Mouse (Mus musculus) embryonic facial prominence, embryonic 15.5 days (tissue): ENCODE results near the gene Zfp385b. TPM values are rescaled to one million over a fixed set of nuclear protein-coding genes. Genes with fewer than 3 reads are reported as not detected.

Experiments used
- ATAC-seq: fragments of 200-750 bp; cut with Nextera tagmentation; 2 replicates; pipeline ENCODE4 v1.8.0; 2017; ENCODE audit warnings: low read depth, moderate TSS enrichment; ENCODE audit not compliant: insufficient number of reproducible peaks, low FRiP score, low TSS enrichment
- H3K27ac ChIP-seq: fragments of 300-500 bp; sonication (generic); replicated peaks from 2 replicates; pipeline ENCODE4 v1.5.1; 2015; ENCODE audit warnings: mild to moderate bottlenecking, inconsistent platforms
- H3K27me3 ChIP-seq: fragments of 300-500 bp; sonication (generic); 2 replicates; pipeline ENCODE4 v1.6.1; 2015; ENCODE audit warnings: inconsistent platforms
- H3K36me3 ChIP-seq: fragments of 300-500 bp; sonication (generic); 2 replicates; pipeline ENCODE4 v1.6.1; 2015; ENCODE audit warnings: mild to moderate bottlenecking, inconsistent platforms
- H3K4me1 ChIP-seq: fragments of 300-500 bp; sonication (generic); 2 replicates; pipeline ENCODE4 v1.6.1; 2015; ENCODE audit warnings: inconsistent platforms
- H3K4me2 ChIP-seq: fragments of 300-500 bp; sonication (generic); replicated peaks from 2 replicates; pipeline ENCODE4 v1.6.1; 2015; ENCODE audit warnings: mild to moderate bottlenecking, inconsistent platforms
- H3K4me3 ChIP-seq: fragments of 300-500 bp; sonication (generic); replicated peaks from 2 replicates; pipeline ENCODE4 v1.5.1; 2015; ENCODE audit warnings: mild to moderate bottlenecking, inconsistent platforms
- H3K9ac ChIP-seq: fragments of 300-500 bp; sonication (generic); 2 replicates; pipeline ENCODE4 v1.6.1; 2015; ENCODE audit warnings: inconsistent platforms
- H3K9me3 ChIP-seq: fragments of 300-500 bp; sonication (generic); replicated peaks from 2 replicates; pipeline ENCODE4 v1.6.1; 2016; ENCODE audit warnings: inconsistent platforms
- WGBS: fragments of 180-500 bp; shearing (Covaris S2); methylation state at CpG from one replicate; pipeline ENCODE4 v1.1.7; 2015; 5-methylcytosine and 5-hydroxymethylcytosine counted together
- polyA plus RNA-seq: library from polyadenylated mRNA; unstranded; fragments of >200 nt; fragmentation: Nextera tagmentation; extraction: Ambion mirVana; gene quantifications from 2 replicates; pipeline ENCODE4 v1.2.1, GENCODE M21; 2015

The Zfp385b gene
- polyA plus RNA-seq, 1 experiment from 2014 or later, result 11.0 TPM

DNA sequence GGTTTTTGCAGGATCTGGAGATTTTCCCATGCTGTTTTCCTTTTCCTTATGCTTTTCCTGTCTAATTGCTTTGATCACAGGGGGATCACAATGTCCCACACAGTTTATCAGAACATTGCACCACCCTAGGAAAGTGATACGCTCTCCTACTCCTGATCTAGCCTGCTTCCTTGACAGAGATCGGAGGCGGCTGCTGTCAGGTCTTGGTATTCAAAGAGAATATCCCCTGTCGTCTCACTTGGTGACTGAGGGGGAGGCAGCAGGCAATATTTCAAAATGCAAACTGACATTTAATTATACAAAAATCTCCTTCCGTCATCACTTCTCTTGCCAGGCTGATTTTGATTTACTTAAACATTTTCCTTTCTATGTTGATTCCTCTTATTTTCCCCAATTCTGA lies 73.0 kb downstream of the Zfp385b start:
- Histone ChIP-seq H3K9ac (no peak overlapping the region), H3K4me1 (no peaks in the 10 kb centered on the region), H3K27ac (no peak overlapping the region), H3K9me3 (no peaks in the 10 kb centered on the region), H3K4me3 (no peak overlapping the region), H3K36me3 (no peaks in the 10 kb centered on the region), H3K27me3 (no peaks in the 10 kb centered on the region), H3K4me2 (no peak overlapping the region)
- no peak for ATAC-seq
- WGBS, result 59% methylated on average over 5 of the region's 5 CpGs

DNA sequence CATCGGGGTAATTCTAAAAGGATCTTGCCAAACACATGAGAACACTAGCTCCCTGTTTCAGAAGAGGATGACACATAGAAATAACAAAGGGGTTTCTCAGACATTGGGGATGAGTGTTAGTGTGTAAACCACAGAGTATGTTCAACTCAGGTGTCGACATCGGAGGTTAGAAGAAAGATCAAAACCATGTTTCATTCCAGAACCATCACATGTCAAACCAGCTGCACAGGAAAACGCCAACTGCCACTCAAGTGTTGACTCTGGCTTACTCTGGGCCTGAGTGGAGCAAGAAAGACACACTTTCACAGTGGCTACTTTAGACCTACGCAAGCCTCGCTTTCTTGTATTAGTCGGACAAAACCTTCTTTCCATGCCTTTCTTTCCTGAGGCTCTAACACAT lies 74.2 kb downstream of the Zfp385b start:
- Histone ChIP-seq H3K27ac (no peak overlapping the region), H3K9ac (no peak overlapping the region), H3K9me3 (no peaks in the 10 kb centered on the region), H3K4me2 (no peak overlapping the region), H3K4me3 (no peak overlapping the region), H3K36me3 (no peaks in the 10 kb centered on the region), H3K27me3 (no peaks in the 10 kb centered on the region), H3K4me1 (no peaks in the 10 kb centered on the region)
- ATAC-seq, result no peak
- WGBS, result 88% methylated on average over 7 of the region's 7 CpGs

GRCm38 (mm10) chr2:77742359-77742758 lies 77.1 kb downstream of the Zfp385b start:
- ATAC-seq, result no peak
- H3K27me3 ChIP-seq, result no peaks in the 10 kb centered on the region
- H3K9ac ChIP-seq, result no peak overlapping the region
- H3K9me3 ChIP-seq, result no peaks in the 10 kb centered on the region
- no peaks in the 10 kb centered on the region for H3K36me3 ChIP-seq
- no peak overlapping the region for H3K4me2 ChIP-seq
- no peak overlapping the region for H3K4me3 ChIP-seq
- no peaks in the 10 kb centered on the region for H3K4me1 ChIP-seq
- 63% methylated on average over 4 of the region's 4 CpGs for WGBS
- no peak overlapping the region for H3K27ac ChIP-seq

DNA sequence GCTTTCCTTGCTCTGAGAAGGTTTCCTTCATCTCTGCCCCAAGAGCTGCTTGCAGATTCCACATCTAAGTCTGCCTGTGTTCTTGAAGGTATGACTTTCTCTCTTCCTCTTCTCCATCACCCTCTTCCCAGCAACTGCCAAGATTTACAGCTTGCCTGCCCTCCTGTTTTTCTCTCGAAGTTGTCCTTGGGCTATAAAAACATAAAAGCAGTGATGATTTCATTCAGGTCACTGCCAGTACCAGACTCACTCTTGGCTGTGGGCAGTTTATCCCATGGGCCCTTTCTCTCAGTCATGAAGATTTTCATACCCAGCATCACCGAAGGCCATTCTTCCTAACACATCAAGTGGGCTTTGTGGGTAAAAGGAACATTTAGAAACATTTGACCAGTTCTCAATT lies 89.2 kb downstream of the Zfp385b start:
- no peaks in the 10 kb centered on the region for H3K9me3 ChIP-seq
- no peak overlapping the region for H3K4me2 ChIP-seq
- no peaks in the 10 kb centered on the region for H3K27me3 ChIP-seq
- H3K4me1 ChIP-seq, result no peaks in the 10 kb centered on the region
- H3K9ac ChIP-seq, result no peak overlapping the region
- no peaks in the 10 kb centered on the region for H3K36me3 ChIP-seq
- no peak overlapping the region for H3K4me3 ChIP-seq
- 75% methylated on average over 2 of the region's 2 CpGs for WGBS
- no peak overlapping the region for H3K27ac ChIP-seq
- no peak for ATAC-seq

DNA sequence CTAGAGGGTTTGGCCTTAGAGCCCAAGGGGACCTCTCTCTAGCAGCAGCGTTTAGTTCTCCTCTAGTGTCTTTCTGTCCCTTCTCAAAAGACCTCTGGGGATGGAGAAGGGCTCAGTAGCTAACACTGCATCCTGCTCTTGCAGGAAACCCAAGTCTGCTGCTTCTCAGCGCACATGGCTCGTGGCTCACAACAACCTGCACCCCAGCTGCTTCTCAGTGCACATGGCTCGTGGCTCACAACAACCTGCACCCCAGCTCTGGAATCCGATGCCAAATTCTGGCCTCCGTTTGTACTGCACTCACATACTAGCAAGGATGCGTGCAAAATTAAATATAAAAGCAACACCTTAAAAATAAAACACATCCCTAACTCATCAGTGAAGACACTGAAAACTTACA lies 92.6 kb downstream of the Zfp385b start:
- Histone ChIP-seq H3K4me3 (no peak overlapping the region), H3K36me3 (no peaks in the 10 kb centered on the region), H3K4me2 (no peak overlapping the region), H3K9me3 (no peaks in the 10 kb centered on the region), H3K9ac (no peak overlapping the region), H3K27me3 (no peaks in the 10 kb centered on the region), H3K27ac (no peak overlapping the region), H3K4me1 (no peaks in the 10 kb centered on the region)
- ATAC-seq, result no peak
- WGBS, result 69% methylated on average over 7 of the region's 7 CpGs

GRCm38 (mm10) chr2:77720806-77721205 lies 98.6 kb downstream of the Zfp385b start:
- H3K4me1 ChIP-seq, result no peaks in the 10 kb centered on the region
- no peak overlapping the region for H3K9ac ChIP-seq
- H3K27ac ChIP-seq, result no peak overlapping the region
- H3K27me3 ChIP-seq, result no peaks in the 10 kb centered on the region
- no peak overlapping the region for H3K4me2 ChIP-seq
- WGBS, result 87% methylated on average over 4 of the region's 4 CpGs
- no peaks in the 10 kb centered on the region for H3K9me3 ChIP-seq
- H3K4me3 ChIP-seq, result no peak overlapping the region
- no peak for ATAC-seq
- H3K36me3 ChIP-seq, result no peaks in the 10 kb centered on the region

- Histone ChIP-seq H3K9me3 (no peaks in the 10 kb centered on the region), H3K4me2 (no peak overlapping the region), H3K27me3 (no peaks in the 10 kb centered on the region), H3K27ac (no peak overlapping the region), H3K36me3 (no peaks in the 10 kb centered on the region), H3K4me3 (no peak overlapping the region), H3K9ac (no peak overlapping the region), H3K4me1 (no peaks in the 10 kb centered on the region)
- no peak for ATAC-seq
- 60% methylated on average over 3 of the region's 3 CpGs for WGBS
These were observed 103.1 kb downstream of the Zfp385b start for GRCm38 (mm10) chr2:77716367-77716766.

DNA sequence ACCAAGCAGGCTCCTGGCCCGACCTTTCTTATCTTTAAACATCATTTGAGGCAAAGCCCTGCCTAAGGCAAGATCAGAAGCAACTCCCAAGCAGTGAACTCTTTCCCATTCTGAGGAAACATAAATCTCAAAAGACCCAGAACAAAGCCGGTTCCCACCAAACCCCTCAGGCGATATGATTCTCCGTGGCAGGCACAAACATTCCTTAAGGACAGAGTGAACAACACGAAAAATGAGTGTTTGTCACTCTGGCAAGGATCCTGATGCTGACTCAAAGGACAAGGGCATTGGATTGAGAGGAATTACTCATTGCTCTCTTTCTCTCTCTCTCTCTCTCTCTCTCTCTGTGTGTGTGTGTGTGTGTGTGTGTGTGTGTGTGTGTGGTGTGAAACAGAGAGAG lies 105.6 kb downstream of the Zfp385b start:
- no peak overlapping the region for H3K9ac ChIP-seq
- H3K4me1 ChIP-seq, result no peaks in the 10 kb centered on the region
- H3K27me3 ChIP-seq, result no peaks in the 10 kb centered on the region
- ATAC-seq, result no peak
- H3K36me3 ChIP-seq, result no peaks in the 10 kb centered on the region
- H3K27ac ChIP-seq, result no peak overlapping the region
- H3K4me2 ChIP-seq, result no peak overlapping the region
- no peaks in the 10 kb centered on the region for H3K9me3 ChIP-seq
- no peak overlapping the region for H3K4me3 ChIP-seq
- 23% methylated on average over 5 of the region's 5 CpGs for WGBS

DNA sequence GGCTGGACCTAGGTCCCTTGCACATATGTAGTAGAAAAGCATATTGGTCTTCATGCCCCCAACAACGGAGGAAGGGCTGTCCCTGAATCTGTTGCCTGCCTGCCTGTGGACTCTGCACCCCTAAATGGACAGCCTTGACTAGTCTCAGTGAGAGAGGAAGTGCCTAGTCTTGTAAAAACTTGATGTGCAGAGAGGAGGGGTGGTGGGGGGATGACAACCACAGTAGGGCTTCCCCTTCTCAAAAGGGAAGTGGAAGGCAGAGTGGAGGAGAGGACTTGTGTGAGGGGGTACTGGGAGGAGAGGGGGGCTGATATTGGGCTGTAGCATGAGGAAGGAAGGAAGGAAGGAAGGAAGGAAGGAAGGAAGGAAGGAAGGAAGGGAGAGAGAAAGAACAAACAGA lies 107.7 kb downstream of the Zfp385b start:
- ATAC-seq, result no peak
- H3K4me3 ChIP-seq, result no peak overlapping the region
- H3K9ac ChIP-seq, result no peak overlapping the region
- H3K36me3 ChIP-seq, result no peaks in the 10 kb centered on the region
- H3K27me3 ChIP-seq, result no peaks in the 10 kb centered on the region
- H3K9me3 ChIP-seq, result no peaks in the 10 kb centered on the region
- no peaks in the 10 kb centered on the region for H3K4me1 ChIP-seq
- no peak overlapping the region for H3K4me2 ChIP-seq
- H3K27ac ChIP-seq, result no peak overlapping the region
- 79% methylated on average over 1 of the region's 1 CpGs for WGBS

DNA sequence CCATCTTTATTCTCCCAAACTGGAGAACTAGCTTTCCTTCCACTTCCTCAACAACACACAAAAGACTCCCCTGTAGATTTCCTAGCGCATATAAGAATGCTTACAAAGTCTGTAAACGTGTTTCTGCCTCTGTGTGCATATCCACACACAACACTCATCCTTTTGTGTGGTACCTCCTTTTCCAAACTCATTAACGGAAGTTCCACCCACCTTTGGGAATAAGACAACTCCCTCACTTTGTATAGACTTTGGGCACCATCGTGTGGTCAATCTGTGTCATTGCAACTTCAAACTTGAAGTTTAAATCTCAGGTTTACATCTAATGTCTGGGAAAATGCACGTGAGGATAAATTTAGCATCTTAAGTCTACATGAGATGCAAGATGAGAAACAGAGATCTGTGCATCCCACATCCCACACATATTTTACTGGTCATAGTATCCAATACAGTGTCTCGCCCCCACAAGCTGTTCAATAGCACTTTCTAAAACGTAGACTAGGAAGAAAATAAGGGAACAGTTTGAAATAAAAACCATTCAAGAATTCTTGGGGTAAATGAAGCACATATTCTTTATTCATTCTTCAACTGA lies 110.1 kb downstream of the Zfp385b start:
- Histone ChIP-seq H3K9ac (no peak overlapping the region), H3K4me3 (no peak overlapping the region), H3K36me3 (no peaks in the 10 kb centered on the region), H3K9me3 (no peaks in the 10 kb centered on the region), H3K27me3 (no peaks in the 10 kb centered on the region), H3K4me2 (peak overlapping the region; percentile 41), H3K4me1 (no peaks in the 10 kb centered on the region), H3K27ac (no peak overlapping the region)
- WGBS, result 26% methylated on average over 7 of the region's 7 CpGs
- no peak for ATAC-seq

GRCm38 (mm10) chr2:77707138-77707537 lies 112.3 kb downstream of the Zfp385b start:
- WGBS, result 83% methylated on average over 9 of the region's 9 CpGs
- H3K9me3 ChIP-seq, result no peaks in the 10 kb centered on the region
- no peaks in the 10 kb centered on the region for H3K36me3 ChIP-seq
- ATAC-seq, result no peak
- no peak overlapping the region for H3K9ac ChIP-seq
- H3K4me1 ChIP-seq, result no peaks in the 10 kb centered on the region
- no peak overlapping the region for H3K4me2 ChIP-seq
- no peak overlapping the region for H3K27ac ChIP-seq
- H3K4me3 ChIP-seq, result no peak overlapping the region
- no peaks in the 10 kb centered on the region for H3K27me3 ChIP-seq

DNA sequence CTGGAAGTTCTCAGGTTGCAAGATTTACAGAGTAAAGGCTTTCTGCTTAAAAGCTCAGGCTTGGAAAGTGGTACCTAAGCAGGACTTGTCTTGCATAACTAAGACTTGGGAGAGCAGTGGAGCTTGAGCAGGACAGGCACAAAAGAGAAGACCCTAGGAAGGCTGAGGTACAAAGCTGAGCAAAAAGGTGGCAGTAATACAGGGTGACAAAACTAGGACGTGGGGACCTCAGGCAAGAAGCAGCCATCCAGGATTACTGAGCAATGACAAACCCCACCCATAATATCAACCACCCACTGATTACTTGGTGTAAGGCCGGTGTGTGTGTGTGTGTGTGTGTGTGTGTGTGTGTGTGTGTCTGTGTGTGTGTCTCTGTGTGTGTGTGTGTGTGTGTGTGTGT lies 114.0 kb downstream of the Zfp385b start:
- H3K27me3 ChIP-seq, result no peaks in the 10 kb centered on the region
- WGBS, result 65% methylated on average over 2 of the region's 2 CpGs
- H3K9ac ChIP-seq, result no peak overlapping the region
- no peaks in the 10 kb centered on the region for H3K4me1 ChIP-seq
- H3K4me3 ChIP-seq, result no peak overlapping the region
- H3K4me2 ChIP-seq, result no peak overlapping the region
- ATAC-seq, result no peak
- H3K36me3 ChIP-seq, result no peaks in the 10 kb centered on the region
- no peak overlapping the region for H3K27ac ChIP-seq
- H3K9me3 ChIP-seq, result no peaks in the 10 kb centered on the region
